In the genomic region with DNA sequence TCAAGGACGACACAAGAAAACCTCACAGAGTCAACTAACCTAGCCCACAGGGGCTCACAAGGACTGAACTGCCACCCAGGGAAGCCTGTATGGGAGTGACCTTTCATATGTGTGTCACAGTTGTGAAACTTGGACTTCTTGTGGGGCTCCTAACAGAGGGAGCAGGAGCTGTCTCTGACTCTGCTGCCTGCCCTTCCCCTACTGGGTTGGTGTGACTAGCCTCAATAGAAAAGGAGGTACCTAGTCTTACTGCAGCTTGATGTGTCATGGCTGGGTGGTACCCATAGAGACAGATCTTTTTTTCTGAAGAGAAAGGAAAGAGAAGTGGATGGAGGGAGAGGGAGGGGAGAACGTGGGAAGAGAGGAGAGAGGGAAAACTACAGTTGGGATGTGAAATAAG, we compare ENCODE assay signal across 13 mouse cellular contexts.
"Had no signal": no experiment of that assay in that cellular context is flagged by ENCODE, and none has a peak within 500 bp of the region (broad histone marks: within the 10 kb centered on the region; RNA-seq: fewer than 3 reads in every experiment).

No protein-coding gene starts in this region.

- H3K4me1 ChIP-seq: neural tube, embryonic 12.5 days had no signal

- ATAC-seq: midbrain, embryonic 13.5 days; midbrain, embryonic 15.5 days had no signal

- H3K4me2 ChIP-seq: lung, embryonic 14.5 days; midbrain, embryonic 13.5 days; midbrain, embryonic 15.5 days; neural tube, embryonic 12.5 days; stomach, embryonic 15.5 days had no signal

- H3K27me3 ChIP-seq: midbrain, embryonic 13.5 days; midbrain, embryonic 15.5 days; neural tube, embryonic 12.5 days; stomach, embryonic 15.5 days had no signal

- H3K27ac ChIP-seq: liver, embryonic 14.5 days; midbrain, embryonic 10.5 days; midbrain, embryonic 13.5 days; midbrain, embryonic 15.5 days; neural tube, embryonic 12.5 days; stomach, embryonic 15.5 days had no signal

- H3K9me3 ChIP-seq: midbrain, embryonic 10.5 days; midbrain, embryonic 13.5 days; midbrain, embryonic 15.5 days; neural tube, embryonic 12.5 days; stomach, embryonic 15.5 days had no signal

- H3K9ac ChIP-seq: liver, embryonic 14.5 days; lung, embryonic 14.5 days; midbrain, embryonic 13.5 days; midbrain, embryonic 15.5 days; neural tube, embryonic 12.5 days; stomach, embryonic 15.5 days had no signal

- DNase-seq: lung, adult 18-20 months; lung, embryonic 14.5 days; lung, postnatal 10 days; lung, postnatal 4 days; right cerebral cortex, postnatal 14 days; thymus, adult 18-20 months; thymus, postnatal 14 days had no signal

- H3K4me3 ChIP-seq: midbrain, embryonic 10.5 days; midbrain, embryonic 13.5 days; midbrain, embryonic 15.5 days; neural tube, embryonic 12.5 days; stomach, embryonic 15.5 days had no signal

- H3K36me3 ChIP-seq: midbrain, embryonic 10.5 days; midbrain, embryonic 13.5 days; midbrain, embryonic 15.5 days; neural tube, embryonic 12.5 days had no signal
